Mouse (Mus musculus) urinary bladder, postnatal 36 days (tissue): ENCODE measurements around the gene Pbx3.

Experiments
- DNase-seq, 2 experiments: peaks; one replicate each; pipeline ENCODE4 v3.0.0; 2022; ENCODE audit warnings: low spot score in 2 of 2, mixed read lengths in 1 of 2

Gene Pbx3

GRCm38 (mm10) chr2:34298202-34298601, 74.7 kb downstream of the Pbx3 start:
- no peak for DNase-seq

DNA sequence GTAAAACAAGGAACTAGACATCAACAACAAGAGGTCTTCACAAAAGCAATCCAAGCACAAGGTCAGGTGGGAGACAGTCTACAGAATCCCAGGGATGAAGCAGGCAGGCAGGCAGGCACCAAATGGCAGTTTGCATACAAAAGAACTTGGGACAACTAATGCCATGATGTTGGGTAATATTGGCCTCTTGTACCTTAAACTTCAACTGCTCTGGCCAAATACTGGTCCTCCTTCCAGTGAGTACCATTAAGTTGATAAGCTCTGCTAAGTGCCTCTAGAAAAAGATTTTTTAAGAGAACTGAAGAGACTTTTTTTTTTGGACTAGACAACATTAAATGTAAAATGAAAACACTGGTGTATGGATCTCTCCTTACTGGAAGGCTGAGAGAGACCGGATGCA, 83.2 kb downstream of the Pbx3 start:
- no peak for DNase-seq

DNA sequence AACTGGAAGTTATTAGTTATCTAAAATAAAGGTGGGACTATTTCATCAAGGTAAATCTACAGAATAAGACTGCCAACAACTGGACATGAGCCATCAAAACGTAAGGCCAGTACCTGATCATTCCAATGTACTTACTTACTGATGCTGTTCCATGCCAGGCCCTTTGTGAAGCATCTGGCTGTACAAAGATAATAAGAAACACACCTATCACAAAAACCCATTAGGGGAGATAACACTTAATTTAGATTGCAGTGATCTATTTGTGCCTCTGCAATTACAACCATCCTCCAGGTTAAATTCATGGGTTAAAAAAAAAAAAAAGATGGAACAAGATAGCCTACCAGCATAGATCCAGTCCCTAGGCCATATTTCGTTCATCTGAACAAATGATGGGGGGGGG, 88.7 kb downstream of the Pbx3 start:
- DNase-seq: no peak

DNA sequence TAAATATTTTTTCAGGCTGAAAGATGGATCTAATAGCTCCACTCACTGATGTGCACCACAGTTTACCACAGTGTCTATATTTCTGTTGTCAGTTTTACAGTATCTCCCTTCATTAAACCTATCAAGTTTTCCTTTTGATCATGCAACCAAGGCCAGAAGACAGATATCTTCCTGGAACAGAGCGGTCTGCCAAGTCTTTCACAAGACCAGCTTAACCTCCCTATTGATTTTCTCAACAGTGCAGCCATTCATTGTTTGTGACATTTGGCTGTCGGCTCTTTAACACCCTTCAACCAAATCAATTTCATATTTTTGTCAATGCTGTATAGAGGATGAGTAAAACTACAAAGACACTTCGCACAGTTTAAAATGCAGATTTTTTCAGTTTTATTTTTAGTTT, 91.9 kb downstream of the Pbx3 start:
- DNase-seq: no peak

DNA sequence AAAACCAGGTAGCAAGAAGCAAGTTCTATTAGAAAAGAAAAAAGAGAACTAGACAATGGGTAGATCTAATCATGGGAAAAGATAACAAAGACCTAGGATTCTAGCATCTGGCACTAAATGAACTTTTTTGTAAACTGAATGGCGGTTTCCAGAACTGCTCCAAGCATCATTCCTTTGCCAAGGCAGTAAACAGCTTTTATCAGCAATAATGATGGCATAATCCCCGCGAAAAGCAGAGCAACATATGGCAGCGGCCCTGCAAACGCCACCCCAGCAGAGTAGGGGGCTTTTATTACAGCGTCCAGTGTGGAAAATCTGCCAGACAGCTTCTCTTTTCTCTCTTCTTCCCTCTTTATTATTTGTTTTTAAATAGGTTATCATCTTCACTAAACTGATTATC, 93.2 kb downstream of the Pbx3 start:
- DNase-seq: no peak

- DNase-seq: no peak
Observed at GRCm38 (mm10) chr2:34275630-34276193, 97.2 kb downstream of the Pbx3 start.

DNA sequence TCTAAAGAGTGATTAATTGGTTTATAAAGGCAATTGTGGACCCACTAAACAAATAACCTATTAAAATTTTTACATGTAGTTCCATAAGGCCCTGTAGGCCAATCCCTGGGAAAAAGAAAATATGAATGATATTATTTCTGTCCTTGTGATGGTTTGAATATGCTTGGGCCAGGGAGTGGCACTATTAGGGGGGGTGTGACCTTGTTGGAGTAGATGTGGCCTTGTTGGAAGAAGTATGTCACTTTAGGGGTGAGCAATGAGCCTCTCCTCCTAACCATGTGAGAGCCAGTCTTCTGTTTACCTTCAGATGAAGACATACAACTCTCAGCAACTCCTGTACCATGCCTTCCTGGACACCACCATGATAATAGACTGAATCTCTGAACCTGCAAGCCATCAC, 110.9 kb downstream of the Pbx3 start:
- no peak for DNase-seq

DNA sequence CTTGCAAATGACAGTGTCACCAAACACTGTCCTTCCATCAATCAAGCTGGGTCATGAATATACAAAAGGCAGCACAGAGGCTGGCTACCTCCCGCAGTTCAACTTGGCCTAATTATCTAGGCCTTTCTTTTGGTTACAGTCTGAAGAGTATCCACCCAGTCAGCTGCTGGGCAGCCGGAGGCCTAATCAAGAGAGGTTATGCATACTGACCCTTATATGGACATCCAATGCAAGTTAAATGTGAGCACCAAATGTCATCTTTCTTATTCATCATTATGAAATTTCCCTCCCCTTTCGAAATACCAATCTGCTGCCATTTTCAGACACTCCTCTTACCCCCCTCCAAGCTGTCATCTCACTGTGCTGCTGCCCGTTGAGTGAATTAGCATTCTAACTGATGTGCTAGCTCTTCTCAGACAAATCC, 112.3 kb downstream of the Pbx3 start:
- DNase-seq: no peak

- DNase-seq: no peak
Observed at GRCm38 (mm10) chr2:34258256-34258655, 114.7 kb downstream of the Pbx3 start.

DNA sequence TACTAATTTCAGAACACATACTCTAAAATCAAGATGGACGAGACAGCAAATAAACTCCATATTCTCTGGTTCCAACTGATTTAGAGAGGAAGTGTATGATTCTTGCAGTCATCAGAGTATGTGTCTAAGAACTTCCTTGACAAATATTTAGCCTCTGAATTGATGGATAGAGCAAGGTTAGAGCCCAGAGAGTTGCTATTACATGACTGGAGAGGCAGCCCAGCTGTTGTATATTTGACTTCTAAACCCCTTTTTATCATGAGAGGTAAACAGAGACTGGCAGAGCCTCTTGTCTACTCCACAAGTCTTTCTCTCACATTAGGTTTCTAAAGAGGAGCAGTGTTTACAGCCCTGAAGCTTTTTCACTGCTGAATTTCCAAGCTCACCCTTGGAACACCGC, 115.3 kb downstream of the Pbx3 start:
- no peak for DNase-seq

DNA sequence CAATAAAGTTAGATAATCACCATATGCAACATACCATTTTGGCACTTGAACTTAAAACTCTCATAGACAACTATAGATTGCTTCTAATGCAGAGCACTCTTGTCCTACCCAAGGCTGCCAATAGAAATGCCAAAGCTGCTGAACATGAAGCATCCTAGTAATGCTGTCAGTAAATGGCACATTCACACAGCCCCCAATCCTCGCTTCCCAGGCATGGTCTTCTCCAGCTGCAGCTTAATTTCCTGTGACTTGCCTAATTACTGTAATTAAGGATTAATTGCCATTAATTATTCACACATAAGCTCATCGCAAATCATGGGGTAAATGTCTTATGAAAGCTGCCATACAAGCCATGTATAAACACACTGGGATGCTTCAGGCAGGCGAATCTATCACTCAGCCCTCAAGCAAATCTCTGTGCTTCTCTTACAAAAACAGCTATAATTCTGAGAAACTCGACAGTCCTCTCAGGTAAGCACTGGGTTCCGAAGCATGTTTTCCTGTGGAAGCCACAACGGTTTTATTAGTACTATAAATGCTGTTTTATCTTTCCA, 116.9 kb downstream of the Pbx3 start:
- DNase-seq: no peak

- no peak for DNase-seq
Observed at GRCm38 (mm10) chr2:34253627-34254026, 119.3 kb downstream of the Pbx3 start.

DNA sequence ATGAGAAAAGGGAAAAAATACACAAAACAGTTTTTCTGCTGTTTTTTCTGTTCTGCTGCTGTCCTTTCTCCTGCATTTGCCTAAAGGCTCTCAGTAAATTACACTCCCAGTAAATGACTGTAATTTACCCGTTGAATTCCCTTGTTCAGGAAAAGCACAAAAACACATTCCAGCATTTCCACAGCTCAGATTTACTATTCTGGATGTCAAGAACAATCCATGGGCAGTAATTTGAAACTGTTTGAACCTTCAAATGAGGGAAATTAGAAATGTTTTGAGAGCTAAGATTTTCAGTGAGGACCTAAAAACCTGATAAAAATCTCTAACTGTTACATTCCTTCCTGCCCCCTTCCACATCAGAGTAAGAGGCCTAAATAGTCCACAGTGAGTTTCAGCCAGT, 119.8 kb downstream of the Pbx3 start:
- DNase-seq: no peak

- no peak for DNase-seq
Observed at GRCm38 (mm10) chr2:34252286-34252685, 120.7 kb downstream of the Pbx3 start.

DNA sequence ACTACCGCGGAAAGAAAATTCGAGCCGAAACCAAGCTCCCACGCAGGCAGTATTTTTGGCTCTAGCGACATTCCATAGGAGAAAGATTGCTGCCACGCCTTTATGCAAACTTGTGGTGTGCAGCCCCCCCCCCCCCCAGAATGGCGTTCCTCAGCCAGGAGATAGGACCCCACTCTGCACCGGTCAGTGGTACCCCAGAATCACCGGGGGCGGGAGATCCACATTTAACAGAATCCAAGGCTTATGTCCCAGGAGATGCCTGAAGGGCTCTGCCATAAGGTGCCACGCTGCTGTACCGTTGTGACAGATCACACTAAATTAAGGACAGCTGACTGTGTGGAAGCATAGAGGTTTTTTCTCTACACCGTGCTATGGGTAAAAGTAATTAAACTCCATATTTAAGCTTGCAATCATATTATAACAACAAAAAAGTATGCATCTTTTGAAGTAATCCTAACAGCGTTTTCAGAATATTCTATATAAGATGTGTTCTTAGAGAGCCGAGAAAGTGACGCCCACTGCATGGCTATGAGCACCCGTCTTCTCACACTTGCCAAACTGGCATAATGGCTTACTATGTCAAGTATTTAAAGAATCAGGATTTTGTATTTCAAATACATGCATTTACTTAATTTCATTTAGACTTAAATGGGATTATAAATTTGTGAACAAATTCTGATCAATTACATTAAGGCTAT, 122.8 kb downstream of the Pbx3 start:
- no peak for DNase-seq

GRCm38 (mm10) chr2:34249141-34249960, 123.6 kb downstream of the Pbx3 start:
- peak; percentile 10 to 24 for DNase-seq

GRCm38 (mm10) chr2:34240885-34241284, 132.1 kb downstream of the Pbx3 start:
- DNase-seq: no peak

DNA sequence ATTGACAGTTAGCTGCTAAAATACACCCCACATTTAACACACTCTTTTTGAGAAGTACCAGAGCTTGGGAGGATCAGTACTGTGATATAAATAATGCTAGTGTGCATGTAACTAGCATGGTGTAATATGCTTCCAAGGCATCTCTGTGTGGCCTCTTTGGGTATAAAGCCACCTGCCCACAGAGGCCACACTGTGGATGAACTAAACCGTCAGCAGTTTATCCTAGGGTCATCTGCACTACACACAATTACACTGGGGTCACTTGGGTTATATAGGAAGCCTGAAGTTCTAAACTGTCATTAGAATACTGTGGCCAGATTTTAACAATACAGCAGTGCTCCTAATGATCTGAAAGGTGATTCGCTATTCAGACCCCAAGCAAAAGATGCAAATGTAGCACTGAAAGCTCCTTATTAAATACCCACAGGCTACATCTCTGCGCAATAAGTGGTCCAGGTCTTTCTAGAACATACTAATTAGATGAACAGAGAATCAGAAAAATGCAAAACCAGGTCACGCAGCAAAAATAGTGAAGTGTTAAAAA, 133.6 kb downstream of the Pbx3 start:
- no peak for DNase-seq

GRCm38 (mm10) chr2:34235467-34236075, 137.4 kb downstream of the Pbx3 start:
- no peak for DNase-seq

DNA sequence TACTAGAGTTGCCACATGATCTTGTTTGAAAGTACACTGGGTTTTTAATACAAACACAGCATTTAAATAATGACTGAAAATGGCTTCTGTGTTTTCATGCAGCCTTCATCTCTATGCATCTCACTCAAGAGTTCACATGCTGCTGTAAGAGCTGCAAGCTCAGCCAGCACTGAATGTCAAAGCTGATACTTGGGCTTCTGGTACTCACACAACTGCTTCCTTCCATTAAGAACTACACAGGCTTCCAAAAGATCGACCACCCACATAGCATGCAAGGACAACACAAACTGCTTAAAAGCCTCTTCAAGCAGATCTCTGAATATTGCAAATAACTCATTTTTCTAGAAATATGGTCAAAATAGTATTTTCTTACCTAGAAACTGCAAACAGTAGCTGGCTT, 138.7 kb downstream of the Pbx3 start:
- no peak for DNase-seq

GRCm38 (mm10) chr2:34233271-34233670, 139.7 kb downstream of the Pbx3 start:
- DNase-seq: no peak

DNA sequence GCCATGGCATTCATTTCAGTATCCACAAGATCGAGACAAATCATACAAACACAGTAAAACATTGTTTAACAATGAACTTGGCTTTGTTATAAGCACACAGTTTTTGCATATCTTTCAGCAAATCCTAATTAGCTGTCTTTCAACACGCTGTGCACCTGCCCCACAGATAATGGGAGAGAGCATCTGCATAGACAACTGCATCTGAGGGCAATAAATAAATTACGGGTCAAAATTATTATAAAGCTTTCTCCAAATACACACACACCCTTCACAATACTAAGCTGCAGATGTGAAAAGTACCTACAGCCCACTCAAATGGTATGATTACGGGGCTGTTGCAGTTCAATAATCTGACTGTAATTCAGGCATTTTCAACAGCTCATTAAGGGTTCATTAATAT, 145.3 kb downstream of the Pbx3 start:
- DNase-seq: no peak
